Mouse (Mus musculus) thymus, adult 2 months (tissue): ENCODE results near the gene Satl1.

Source experiments
- CTCF ChIP-seq: fragments of 200-500 bp; IDR thresholded peaks from 2 replicates; pipeline ENCODE4 v1.5.1; 2012; ENCODE audit warnings: mild to moderate bottlenecking, control low read depth, low read length, moderate library complexity, borderline replicate concordance; ENCODE audit not compliant: control insufficient read depth, poor library complexity, insufficient read depth; ENCODE audit errors: extremely low read depth
- POLR2A ChIP-seq: fragments of 200-500 bp; IDR thresholded peaks from 2 replicates; pipeline ENCODE4 v1.6.1; 2012; ENCODE audit warnings: mild to moderate bottlenecking, low read length, control low read depth, moderate library complexity; ENCODE audit not compliant: control insufficient read depth, poor library complexity, insufficient read depth; ENCODE audit errors: extremely low read depth

DNA sequence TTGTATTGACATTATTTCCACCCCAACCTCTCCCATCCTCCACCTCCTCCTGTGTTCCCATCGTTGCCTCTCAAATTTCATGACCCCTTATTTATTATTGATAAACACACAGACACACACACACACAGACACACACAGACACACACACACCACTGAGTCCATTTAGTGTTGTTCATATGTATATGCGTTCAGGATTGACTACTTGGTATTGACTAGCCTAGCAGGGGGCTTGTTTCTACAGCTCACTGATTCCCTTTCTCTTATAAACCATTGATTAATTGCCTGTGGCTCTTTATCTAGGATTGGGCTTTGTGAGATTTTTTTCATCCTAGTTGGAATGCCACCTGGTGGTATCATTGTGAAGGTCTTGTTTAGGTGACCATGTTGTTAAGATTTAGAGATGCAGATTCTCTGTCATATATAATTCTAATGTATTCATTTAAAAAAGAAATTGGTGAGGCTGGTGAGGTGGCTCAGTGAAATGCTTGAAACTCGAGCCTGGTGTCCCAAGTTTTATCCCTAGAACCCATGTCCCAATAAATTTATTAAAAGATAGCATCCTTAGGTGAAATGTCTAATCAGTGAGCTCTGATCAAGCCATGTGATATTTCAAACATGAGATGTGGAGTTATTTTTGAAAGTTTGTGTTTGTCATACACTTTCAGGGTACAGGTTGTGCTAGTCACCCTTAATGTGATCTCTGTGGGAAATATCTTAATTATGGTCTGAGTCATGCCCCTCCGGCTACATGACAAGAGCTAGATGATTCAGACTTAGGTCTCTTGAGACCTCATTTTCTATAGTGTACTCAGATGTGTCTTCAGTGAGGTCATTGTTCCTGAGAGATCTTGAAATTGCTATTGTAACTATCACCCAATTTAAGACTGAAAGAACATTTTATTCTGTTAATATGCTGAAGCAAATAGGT lies 58.8 kb downstream of the Satl1 start:
- TF ChIP-seq CTCF (no peak), POLR2A (no peak)
